Mouse (Mus musculus): ENCODE measurements around the gene Eef2.

GRCm38 (mm10) chr10:81146296-81146695, 30.1 kb upstream of the Eef2 start:
- no peak for TF ChIP-seq CTCF (IDR thresholded peaks at IDR 0.05; ENCODE audit: low read depth, low read length)
- no peak for TF ChIP-seq POLR2A (IDR thresholded peaks at IDR 0.05; ENCODE audit: borderline replicate concordance, low read depth, low read length)
